Mouse (Mus musculus) leukemia stem cell, adult 10-12 weeks (primary cell): ENCODE results near the gene Vmn2r59. TPM values are rescaled to one million over a fixed set of nuclear protein-coding genes. Genes with fewer than 3 reads are reported as not detected.

Source experiments
- polyA plus RNA-seq: library from polyadenylated mRNA; stranded (reverse); fragments of >175 nt; gene quantifications from 2 replicates; pipeline ENCODE4 v1.2.3, GENCODE M21; 2012; ENCODE audit warnings: low replicate concordance

Vmn2r59 gene
- polyA plus RNA-seq: 0.02 TPM in 1 of 2 replicates, not detected in the other

GRCm38 (mm10) chr7:42058923-42059322 is at the start of gene Vmn2r59:
Vmn2r59 (minus strand) TSS chr7:42059023.

DNA sequence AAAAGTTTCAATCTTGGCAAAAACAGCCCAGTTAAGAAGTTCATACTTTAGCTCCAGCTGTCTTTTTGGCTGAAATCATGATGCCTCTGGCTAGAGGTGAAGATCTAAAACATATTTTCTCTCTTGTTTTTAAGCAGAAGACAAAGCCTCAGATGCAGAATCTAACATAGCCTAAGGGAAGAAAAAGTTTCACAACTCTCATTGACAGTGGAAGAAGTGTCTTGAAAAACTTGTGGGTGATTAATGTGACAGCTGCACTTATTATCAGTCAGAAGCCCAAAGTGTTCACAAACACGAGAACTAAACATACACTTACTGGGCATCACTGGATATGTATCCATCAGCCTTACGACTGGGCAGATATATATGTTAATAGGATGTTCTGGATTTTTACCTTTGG is 48.6 kb upstream of the Vmn2r59 start, which contains the start of gene Vmn2r60:
Gene Vmn2r60 (plus strand): TSS at position 301 of the 400 bp plus-strand sequence.

Other genes starting within 250 kb of the Vmn2r59 start
- gene Vmn2r58, start 186.3 kb downstream of the Vmn2r59 start, polyA plus RNA-seq: not detected in 2 replicates
- not detected in 2 replicates for gene Vmn2r60, start 48.7 kb upstream of the Vmn2r59 start, polyA plus RNA-seq
- gene Vmn2r61, start 201.0 kb upstream of the Vmn2r59 start, polyA plus RNA-seq: not detected in 2 replicates